Mouse (Mus musculus) heart, adult 2 months (tissue): ENCODE results near the gene Helb. TPM values are rescaled to one million over a fixed set of nuclear protein-coding genes. Genes with fewer than 3 reads are reported as not detected.

ENCODE experiments used
- DNase-seq, 2 experiments: peaks; one replicate each; pipeline ENCODE4 v3.0.0; 2021
- H3K27ac ChIP-seq: fragments of 200-600 bp; 2 replicates; pipeline ENCODE4 v1.8.1; 2022
- H3K27me3 ChIP-seq: fragments of 200-500 bp; 2 replicates; pipeline ENCODE4 v1.6.1; 2012; ENCODE audit warnings: mild to moderate bottlenecking, low read length, inconsistent platforms, mixed read lengths; ENCODE audit not compliant: control insufficient read depth, insufficient read depth
- H3K36me3 ChIP-seq: fragments of 200-500 bp; 2 replicates; pipeline ENCODE4 v1.6.1; 2012; ENCODE audit warnings: low read length, inconsistent platforms; ENCODE audit not compliant: control insufficient read depth, insufficient read depth
- H3K4me1 ChIP-seq: fragments of 200-500 bp; 2 replicates; pipeline ENCODE4 v1.6.1; 2011; ENCODE audit warnings: low read length; ENCODE audit not compliant: control insufficient read depth, insufficient read depth
- H3K4me3 ChIP-seq: fragments of 200-600 bp; 2 replicates; pipeline ENCODE4 v1.8.1; 2022
- H3K79me2 ChIP-seq: fragments of 200-500 bp; replicated peaks from 2 replicates; pipeline ENCODE4 v1.6.1; 2012; ENCODE audit warnings: mild to moderate bottlenecking, inconsistent platforms, low read length, moderate library complexity, mixed read lengths; ENCODE audit not compliant: control insufficient read depth, insufficient read depth
- H3K9ac ChIP-seq: fragments of 200-500 bp; 2 replicates; pipeline ENCODE4 v1.6.1; 2012; ENCODE audit warnings: low read depth, mild to moderate bottlenecking, control low read depth, inconsistent platforms, low read length, mixed read lengths
- CTCF ChIP-seq: fragments of 200-600 bp; IDR thresholded peaks from 2 replicates; pipeline ENCODE4 v1.8.1; 2022; ENCODE audit warnings: antibody characterized with exemption, mild to moderate bottlenecking, moderate library complexity
- EP300 ChIP-seq: fragments of 200-500 bp; IDR thresholded peaks from 2 replicates; pipeline ENCODE4 v1.6.1; 2011; ENCODE audit warnings: low read depth, low read length, control low read depth; ENCODE audit not compliant: insufficient read depth
- POLR2A ChIP-seq: fragments of 200-500 bp; IDR thresholded peaks from 2 replicates; pipeline ENCODE4 v1.6.1; 2011; ENCODE audit warnings: mild to moderate bottlenecking, low read depth, low read length, control low read depth; ENCODE audit not compliant: insufficient read depth
- WGBS: fragments of 180-500 bp; shearing (Covaris S2); methylation state at CpG from one replicate; pipeline ENCODE4 v1.1.7; 2018; 5-methylcytosine and 5-hydroxymethylcytosine counted together
- intact Hi-C: fragments of 180-260 bp; cut with DNase I; formaldehyde crosslinking; loops from one replicate; pipeline ENCODE4 v1.15.1; 2025
- polyA plus RNA-seq: library from polyadenylated mRNA; depleted of rRNA; stranded (reverse); fragments of >200 nt; gene quantifications from 2 replicates; pipeline ENCODE4 v1.2.3, GENCODE M21; 2012
- total RNA-seq, 2 experiments: library from RNA; stranded (reverse); gene quantifications; 2 replicates each; pipeline ENCODE4 v1.2.3; 2021

The Helb gene
- total and polyA plus RNA-seq, 3 experiments = 3.7 to 11.0 (median 7.7) TPM

- H3K9ac ChIP-seq = peak overlapping the region; percentile 67
- no peak for DNase-seq
- peak overlapping the region; percentile 93 for H3K27ac ChIP-seq
- no peaks in the 10 kb centered on the region for H3K27me3 ChIP-seq
- TF ChIP-seq CTCF (peak; percentile 28), POLR2A (no peak), EP300 (no peak)
- intact Hi-C loops = loop anchor here (2.0 kb wide), 1 partner anchor 85 kb away; no protein-coding TSS in a partner anchor
- H3K4me1 ChIP-seq = 0 out of 2 replicates have a peak, but pooled peaks cover 1% of the 10 kb centered on the region
- no peaks in the 10 kb centered on the region for H3K36me3 ChIP-seq
- H3K4me3 ChIP-seq = peak overlapping the region; percentile 79
- 68% methylated on average over 3 of the region's 3 CpGs for WGBS
- peaks cover 1% of the 10 kb centered on the region; the same call in 1 of the 2 replicates for H3K79me2 ChIP-seq
These were observed 982 bp downstream of the Helb start for GRCm38 (mm10) chr10:120111691-120112319.

GRCm38 (mm10) chr10:120100806-120101205 is 12.0 kb downstream of the Helb start:
- intact Hi-C loops = no loop called here
- H3K36me3 ChIP-seq = no peaks in the 10 kb centered on the region
- no peak for DNase-seq
- H3K27ac ChIP-seq = no peak overlapping the region
- TF ChIP-seq POLR2A (no peak), EP300 (no peak), CTCF (no peak)
- no peaks in the 10 kb centered on the region for H3K79me2 ChIP-seq
- H3K27me3 ChIP-seq = no peaks in the 10 kb centered on the region
- H3K9ac ChIP-seq = no peak overlapping the region
- H3K4me3 ChIP-seq = no peak overlapping the region
- WGBS = 100% methylated on average over 1 of the region's 1 CpGs
- no peaks in the 10 kb centered on the region for H3K4me1 ChIP-seq

- no peak for TF ChIP-seq CTCF
- TF ChIP-seq POLR2A = no peak
- TF ChIP-seq EP300 = no peak
- H3K4me1 ChIP-seq = no peaks in the 10 kb centered on the region
- intact Hi-C loops = no loop called here
- H3K27me3 ChIP-seq = no peaks in the 10 kb centered on the region
- no peaks in the 10 kb centered on the region for H3K36me3 ChIP-seq
- no peaks in the 10 kb centered on the region for H3K79me2 ChIP-seq
- no peak for DNase-seq
- H3K9ac ChIP-seq = no peak overlapping the region
- H3K27ac ChIP-seq = no peak overlapping the region
- no peak overlapping the region for H3K4me3 ChIP-seq
- 89% methylated on average over 5 of the region's 5 CpGs for WGBS
These were observed 15.2 kb downstream of the Helb start for GRCm38 (mm10) chr10:120097564-120097963.

GRCm38 (mm10) chr10:120095716-120096115 is 17.1 kb downstream of the Helb start:
- Histone ChIP-seq H3K27ac (no peak overlapping the region), H3K36me3 (no peaks in the 10 kb centered on the region), H3K4me3 (no peak overlapping the region), H3K4me1 (no peaks in the 10 kb centered on the region), H3K79me2 (no peaks in the 10 kb centered on the region), H3K27me3 (no peaks in the 10 kb centered on the region), H3K9ac (no peak overlapping the region)
- WGBS = 97% methylated on average over 5 of the region's 5 CpGs
- no peak for DNase-seq
- TF ChIP-seq POLR2A (no peak), CTCF (no peak), EP300 (no peak)
- intact Hi-C loops = no loop called here

GRCm38 (mm10) chr10:120095136-120095535 is 17.7 kb downstream of the Helb start:
- H3K27me3 ChIP-seq = no peaks in the 10 kb centered on the region
- H3K79me2 ChIP-seq = no peaks in the 10 kb centered on the region
- intact Hi-C loops = no loop called here
- no peaks in the 10 kb centered on the region for H3K4me1 ChIP-seq
- H3K27ac ChIP-seq = no peak overlapping the region
- no peak overlapping the region for H3K4me3 ChIP-seq
- DNase-seq = no peak
- H3K9ac ChIP-seq = no peak overlapping the region
- TF ChIP-seq EP300 (no peak), POLR2A (no peak), CTCF (no peak)
- 95% methylated on average over 9 of the region's 9 CpGs for WGBS
- H3K36me3 ChIP-seq = no peaks in the 10 kb centered on the region

- Histone ChIP-seq H3K36me3 (no peaks in the 10 kb centered on the region), H3K4me1 (no peaks in the 10 kb centered on the region), H3K79me2 (no peaks in the 10 kb centered on the region), H3K9ac (no peak overlapping the region), H3K4me3 (no peak overlapping the region), H3K27ac (no peak overlapping the region), H3K27me3 (no peaks in the 10 kb centered on the region)
- DNase-seq = no peak
- intact Hi-C loops = no loop called here
- 88% methylated on average over 12 of the region's 12 CpGs for WGBS
- TF ChIP-seq CTCF = no peak
- no peak for TF ChIP-seq POLR2A
- no peak for TF ChIP-seq EP300
These were observed 20.2 kb downstream of the Helb start for GRCm38 (mm10) chr10:120092548-120092947.
